Mouse (Mus musculus) Patski (cell line): ENCODE measurements around the gene Olfr319. TPM values are rescaled to one million over a fixed set of nuclear protein-coding genes. Genes with fewer than 3 reads are reported as not detected.
"Not testable (repeated sequence)": the region's sequence is repeated elsewhere in the genome, so short reads cannot be mapped to it uniquely, and the experiment has no call there.

Experiments
- ATAC-seq: fragments of 100-300 bp; one replicate; pipeline ENCODE4 v1.8.0; 2021
- CTCF ChIA-PET: fragments of 350-600 bp; sonication (Branson Sonifier 250); formaldehyde crosslinking; loops from one replicate; lab custom pipeline; 2022; ENCODE audit warnings: inconsistent platforms; lab: Charles Lee
- POLR2A ChIA-PET: fragments of 350-600 bp; sonication (Branson Sonifier 250); formaldehyde crosslinking; loops from one replicate; lab custom pipeline; 2022; ENCODE audit warnings: antibody characterized with exemption, inconsistent platforms; lab: Charles Lee
- DNase-seq: peaks from one replicate; pipeline ENCODE4 v3.0.0-alpha.2; 2011; ENCODE audit warnings: low read depth, low spot score
- H3K27me3 ChIP-seq: fragments of 371-371 bp; one replicate; pipeline ENCODE4 v1.5.1; 2021
- CTCF ChIP-seq: fragments of 100-300 bp; IDR thresholded peaks from one replicate; pipeline ENCODE4 v1.5.1; 2021
- in situ Hi-C: fragments of 300-500 bp; cut with MboI; formaldehyde crosslinking; loops from 3 replicates; pipeline ENCODE4 v1.11.1; 2018; ENCODE audit warnings: low pct_unique_long_range_greater_than_20kb, mixed read lengths
- polyA plus RNA-seq: library from polyadenylated mRNA; unstranded; gene quantifications from one replicate; pipeline ENCODE4 v1.2.3, GENCODE M21; 2021

Gene Olfr319
- not detected for polyA plus RNA-seq

DNA sequence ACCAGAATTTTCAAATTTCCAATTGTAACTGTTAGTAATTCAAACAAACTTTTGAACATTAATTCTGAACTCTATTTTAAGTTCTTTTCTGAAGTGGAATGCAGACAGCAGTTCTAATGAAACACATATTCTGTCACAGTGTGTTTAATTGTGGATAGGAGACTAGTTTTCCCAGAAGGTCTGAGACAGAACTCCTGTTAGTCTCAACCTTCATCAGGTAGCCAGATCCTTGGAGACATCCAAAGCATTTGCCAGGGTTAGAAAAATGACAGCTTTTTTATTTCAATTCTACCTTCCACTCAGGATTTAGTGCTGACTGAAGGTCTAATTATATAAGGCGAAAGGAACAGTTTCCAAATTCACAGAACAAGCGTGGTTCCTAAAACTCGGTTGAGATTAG, at the start of gene Olfr319:
TSS of gene Olfr319 (plus strand) at position 301 of the 400 bp plus-strand sequence.
- H3K27me3 ChIP-seq, result no peaks in the 10 kb centered on the region
- in situ Hi-C loops, result no loop called here
- DNase-seq (no peak), ATAC-seq (no peak)
- ChIA-PET CTCF (no interaction called here), POLR2A (no interaction called here)
- TF ChIP-seq CTCF, result no peak

DNA sequence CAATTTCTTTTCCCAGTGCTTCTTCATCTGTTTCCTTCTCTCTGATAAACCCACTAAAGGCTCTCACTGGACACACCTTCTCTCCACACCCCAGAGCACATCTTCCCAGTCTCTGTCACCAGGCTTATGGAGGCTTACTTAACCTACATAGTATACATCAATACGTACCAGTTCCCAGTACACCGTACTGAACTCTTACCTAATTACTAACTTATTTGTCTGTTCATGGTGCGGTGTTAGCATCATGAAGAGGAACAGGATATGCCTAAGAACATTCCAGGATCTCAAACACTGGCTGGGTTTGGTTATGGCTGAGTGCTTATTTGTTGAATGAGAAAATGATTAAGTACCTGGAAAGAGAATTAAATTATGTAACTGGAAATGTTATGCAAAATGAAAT, 43.8 kb upstream of the Olfr319 start:
- DNase-seq (no peak), ATAC-seq (no peak)
- in situ Hi-C loops, result no loop called here
- ChIA-PET POLR2A (no interaction called here), CTCF (no interaction called here)
- no peak for TF ChIP-seq CTCF
- H3K27me3 ChIP-seq, result no peaks in the 10 kb centered on the region

DNA sequence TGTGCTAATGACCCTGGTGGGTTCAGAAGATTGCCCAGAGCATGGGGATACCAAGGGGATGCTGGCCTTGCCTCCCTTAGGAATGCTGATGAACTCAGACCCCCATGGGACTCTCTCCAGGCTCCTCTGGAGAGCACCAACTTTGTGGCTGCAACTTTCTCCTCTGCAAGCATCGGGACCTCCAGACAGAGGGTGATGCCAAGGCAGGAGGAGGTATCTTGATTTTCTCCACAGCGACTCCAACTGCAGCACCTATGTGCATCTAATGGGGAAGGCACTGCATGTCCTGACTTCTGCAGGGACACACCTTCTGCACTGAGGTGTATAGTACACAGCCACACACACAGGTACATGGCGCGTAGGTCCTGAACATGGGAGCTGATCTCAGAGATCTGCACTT, 40.4 kb upstream of the Olfr319 start, which contains the start of gene Olfr322:
TSS of gene Olfr322 (plus strand) at position 187 of the 400 bp plus-strand sequence.
- ChIA-PET POLR2A (no interaction called here), CTCF (no interaction called here)
- in situ Hi-C loops, result no loop called here
- DNase-seq, result no peak
- peaks cover 7% of the 10 kb centered on the region for H3K27me3 ChIP-seq
- ATAC-seq, result no peak
- TF ChIP-seq CTCF, result no peak

DNA sequence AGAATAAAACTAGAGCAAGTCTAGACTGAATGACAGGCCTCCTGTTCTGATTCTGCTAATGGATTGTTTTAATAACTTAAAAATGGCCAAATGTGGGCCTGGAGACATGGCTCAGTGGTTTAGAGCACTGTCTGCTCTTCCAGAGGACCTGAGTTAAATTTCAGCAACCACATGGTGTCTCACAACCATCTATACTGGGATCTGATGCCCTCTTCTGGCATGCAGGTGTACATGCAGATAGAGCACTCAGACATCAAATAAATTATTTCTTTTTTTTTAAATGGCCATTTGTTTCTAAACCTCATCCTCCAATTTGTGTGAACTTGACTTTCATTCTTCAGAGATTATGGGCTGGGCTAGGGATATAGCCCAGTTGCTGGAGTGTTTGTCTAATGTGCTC, 29.7 kb upstream of the Olfr319 start:
- ChIA-PET CTCF (no interaction called here), POLR2A (no interaction called here)
- DNase-seq, result no peak
- peaks cover 7% of the 10 kb centered on the region for H3K27me3 ChIP-seq
- in situ Hi-C loops, result loop anchor here (10.0 kb wide), 1 partner anchor 66 kb away; the partner anchor contains the start of gene Olfr317
- peak; percentile 43 for TF ChIP-seq CTCF
- no peak for ATAC-seq

DNA sequence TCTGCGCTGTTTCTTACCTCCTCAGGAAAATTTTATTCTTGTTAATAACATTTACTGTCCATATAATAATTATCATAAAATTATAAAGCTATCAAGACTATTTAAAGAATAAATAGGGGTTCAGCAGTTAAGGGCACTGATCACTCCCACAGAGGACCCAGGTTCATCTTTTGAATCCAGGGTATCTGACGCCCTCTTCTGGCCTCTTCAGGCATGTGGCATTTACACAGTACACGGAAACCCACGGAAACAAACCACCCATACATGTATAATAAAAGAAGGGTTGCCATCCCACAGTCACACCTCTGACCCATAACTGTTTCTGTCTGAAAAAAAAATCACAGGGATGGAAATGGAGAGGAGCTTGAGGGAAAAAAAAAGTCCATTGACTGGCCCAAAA, 27.1 kb upstream of the Olfr319 start:
- in situ Hi-C loops, result no loop called here
- CTCF ChIA-PET, result interaction anchor here (0.9 kb wide), 1 partner anchor 269 kb away, joined by 3 read pairs; no protein-coding TSS in a partner anchor
- peak; percentile 28 for TF ChIP-seq CTCF
- POLR2A ChIA-PET, result no interaction called here
- DNase-seq (no peak), ATAC-seq (no peak)
- peaks cover 7% of the 10 kb centered on the region for H3K27me3 ChIP-seq

DNA sequence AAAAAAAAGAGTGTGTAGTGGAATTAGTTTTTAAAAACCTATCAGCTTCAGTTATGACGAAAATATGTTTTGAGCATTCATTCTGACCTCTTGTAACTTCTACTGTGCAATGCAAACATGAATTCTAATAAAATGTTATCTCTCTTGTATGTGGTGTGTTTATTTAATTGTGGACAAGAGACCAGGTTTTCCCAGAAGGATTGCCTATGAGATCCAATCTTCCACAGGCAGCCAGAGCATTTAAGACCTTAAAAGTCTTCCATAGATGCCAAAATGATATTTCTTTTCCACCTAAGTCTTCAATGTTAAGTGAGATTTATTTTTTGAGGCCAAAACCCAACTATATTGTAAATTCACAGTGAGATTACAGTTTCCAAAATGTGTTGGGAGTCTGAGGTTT, 18.2 kb upstream of the Olfr319 start, which contains the start of gene Olfr320:
TSS of gene Olfr320 (plus strand) at position 301 of the 400 bp plus-strand sequence.
- ATAC-seq (no peak), DNase-seq (no peak)
- no peak for TF ChIP-seq CTCF
- no peaks in the 10 kb centered on the region for H3K27me3 ChIP-seq
- POLR2A ChIA-PET, result no interaction called here
- CTCF ChIA-PET, result no interaction called here
- in situ Hi-C loops, result no loop called here

DNA sequence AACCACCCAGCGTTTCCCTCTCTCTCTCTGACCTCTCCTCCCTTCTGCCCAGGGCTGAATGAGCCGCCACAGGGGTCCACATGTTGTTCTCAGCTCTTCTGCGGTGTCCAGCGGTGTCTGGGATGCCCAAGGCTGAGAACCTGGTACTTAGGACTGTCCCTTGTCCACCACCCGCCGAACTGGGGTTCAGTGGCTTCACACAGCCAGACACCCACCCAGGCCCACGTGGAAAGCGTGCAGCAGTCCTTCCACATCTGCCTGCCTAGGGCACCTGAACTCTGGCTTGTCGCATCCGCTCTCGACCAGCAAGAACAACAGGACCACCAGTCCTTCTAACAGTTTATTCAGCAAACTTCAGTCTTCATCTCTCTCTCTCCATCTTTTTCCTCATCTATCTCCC, 10.1 kb downstream of the Olfr319 start:
- in situ Hi-C loops, result no loop called here
- no peak for TF ChIP-seq CTCF
- CTCF ChIA-PET, result no interaction called here
- H3K27me3 ChIP-seq, result peaks cover 10% of the 10 kb centered on the region
- POLR2A ChIA-PET, result no interaction called here
- DNase-seq (no peak), ATAC-seq (no peak)

DNA sequence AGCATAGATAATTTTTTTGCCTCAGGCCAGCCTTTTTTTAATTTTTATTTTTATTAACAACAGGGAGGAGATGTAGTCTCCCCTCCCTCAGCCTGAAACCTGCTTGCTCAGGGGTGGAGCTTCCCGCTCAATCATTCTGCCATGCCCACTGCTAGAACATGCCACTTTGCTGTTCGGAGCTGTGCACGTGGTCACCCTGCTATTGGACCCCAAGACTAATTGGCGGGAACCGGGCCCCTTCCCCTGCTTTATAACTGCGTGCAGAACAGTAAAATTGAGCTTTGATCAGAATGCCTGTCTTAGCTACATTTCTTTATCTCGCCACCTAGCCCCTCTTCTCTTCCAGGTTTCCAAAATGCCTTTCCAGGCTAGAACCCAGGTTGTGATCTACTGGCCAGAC, 18.8 kb downstream of the Olfr319 start:
- CTCF ChIA-PET, H3K27me3 ChIP-seq, ATAC-seq, DNase-seq, in situ Hi-C loops, POLR2A ChIA-PET: not testable (repeated sequence)

DNA sequence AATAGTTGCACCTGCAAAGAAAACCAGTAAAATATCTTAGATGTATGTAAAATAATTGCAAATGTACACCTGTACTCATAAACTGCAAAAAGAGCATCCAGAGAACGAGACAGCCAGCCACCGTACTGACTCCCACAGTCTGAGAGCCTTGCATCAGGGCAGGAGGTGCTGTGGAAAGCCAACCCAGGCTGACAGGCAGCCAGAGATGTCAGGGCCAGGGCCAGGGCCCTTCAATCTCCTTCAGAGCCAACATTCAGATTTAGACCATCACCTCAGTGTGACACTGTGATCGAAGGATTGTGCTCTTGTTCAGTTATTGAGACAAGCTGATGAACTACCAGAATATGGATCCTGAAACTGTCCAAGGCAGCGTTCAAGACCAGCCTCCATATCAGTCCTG, 20.7 kb downstream of the Olfr319 start:
- ATAC-seq (no peak), DNase-seq (no peak)
- in situ Hi-C loops, result no loop called here
- peaks cover 7% of the 10 kb centered on the region for H3K27me3 ChIP-seq
- POLR2A ChIA-PET, result interaction anchor here (0.7 kb wide), 1 partner anchor 78 kb away, joined by 4 read pairs; no protein-coding TSS in a partner anchor
- CTCF ChIA-PET, result no interaction called here
- no peak for TF ChIP-seq CTCF

DNA sequence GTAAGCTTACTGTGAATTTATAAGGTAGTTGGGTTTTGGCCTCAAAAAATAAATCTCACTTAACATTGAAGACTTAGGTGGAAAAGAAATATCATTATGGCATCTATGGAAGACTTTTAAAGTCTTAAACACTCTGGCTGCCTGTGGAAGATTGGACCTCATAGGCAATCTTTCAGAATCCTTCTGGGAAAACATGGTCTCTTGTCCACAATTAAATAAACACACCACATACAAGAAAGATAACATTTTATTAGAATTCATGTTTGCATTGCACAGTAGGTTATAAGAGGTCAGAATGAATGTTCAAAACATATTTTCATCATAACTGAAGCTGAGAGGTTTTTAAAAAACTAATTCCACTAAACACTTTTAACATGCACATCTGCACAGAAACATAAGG, 25.0 kb downstream of the Olfr319 start, which contains the start of gene Olfr318:
TSS of gene Olfr318 (minus strand) at position 101 of the 400 bp plus-strand sequence.
- ChIA-PET CTCF (no interaction called here), POLR2A (no interaction called here)
- in situ Hi-C loops, result no loop called here

DNA sequence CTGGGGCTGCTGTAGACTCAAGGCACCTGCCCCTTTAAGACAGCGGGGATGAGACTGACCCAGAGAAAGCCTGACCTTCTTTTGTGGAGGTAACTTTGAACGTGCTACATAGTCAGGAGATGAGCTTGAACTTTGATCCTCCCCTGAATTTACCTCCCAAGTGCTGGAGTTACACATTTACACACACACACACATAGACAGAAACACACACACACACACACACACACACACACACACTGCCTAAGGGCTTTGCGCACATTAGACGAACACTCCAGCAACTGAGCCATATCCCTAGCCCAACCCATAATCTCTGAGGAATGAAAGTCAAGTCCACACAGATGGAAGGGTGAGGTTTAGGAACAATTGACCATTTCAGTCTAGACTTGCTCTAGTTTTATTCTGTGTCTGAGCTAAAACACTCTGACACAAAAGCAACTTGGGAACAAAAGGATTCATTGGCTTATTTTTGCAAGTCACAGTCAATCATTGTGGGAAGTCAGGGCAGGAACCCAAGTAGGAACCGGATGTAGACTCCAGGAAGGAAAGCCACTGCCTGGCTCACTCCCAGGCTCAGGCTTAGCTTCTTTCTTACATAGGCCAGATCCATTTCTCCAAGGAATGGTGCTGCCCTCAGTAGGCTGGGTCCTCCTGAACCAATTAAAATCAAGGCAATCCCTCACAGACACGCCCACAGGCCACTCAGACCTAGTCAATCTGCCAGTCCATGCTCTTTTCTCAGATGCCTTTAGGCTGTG, 29.1 kb downstream of the Olfr319 start:
- CTCF ChIA-PET, DNase-seq, ATAC-seq, in situ Hi-C loops: not testable (repeated sequence)
- peaks cover 14% of the 10 kb centered on the region for H3K27me3 ChIP-seq
- POLR2A ChIA-PET, result interaction anchor here (0.6 kb wide), 1 partner anchor 65 kb away, joined by 6 read pairs; no protein-coding TSS in a partner anchor

More for the DNA sequence above, 25.0 kb downstream of the Olfr319 start, which contains the start of gene Olfr318:
- DNase-seq (no peak), ATAC-seq (no peak)
- H3K27me3 ChIP-seq, result peaks cover 14% of the 10 kb centered on the region
- TF ChIP-seq CTCF, result no peak
